Mouse (Mus musculus) cortical plate, adult 2 months (tissue): ENCODE measurements around the gene Fasl.

Source experiments
- CTCF ChIP-seq: fragments of 200-500 bp; IDR thresholded peaks from 2 replicates; pipeline ENCODE4 v1.5.1; 2011; ENCODE audit warnings: mild to moderate bottlenecking, control low read depth, low read length; ENCODE audit not compliant: insufficient read depth; ENCODE audit errors: extremely low read depth
- POLR2A ChIP-seq: fragments of 200-500 bp; IDR thresholded peaks from 2 replicates; pipeline ENCODE4 v1.6.1; 2011; ENCODE audit warnings: mild to moderate bottlenecking, low read length, control low read depth; ENCODE audit not compliant: insufficient read depth; ENCODE audit errors: extremely low read depth

DNA sequence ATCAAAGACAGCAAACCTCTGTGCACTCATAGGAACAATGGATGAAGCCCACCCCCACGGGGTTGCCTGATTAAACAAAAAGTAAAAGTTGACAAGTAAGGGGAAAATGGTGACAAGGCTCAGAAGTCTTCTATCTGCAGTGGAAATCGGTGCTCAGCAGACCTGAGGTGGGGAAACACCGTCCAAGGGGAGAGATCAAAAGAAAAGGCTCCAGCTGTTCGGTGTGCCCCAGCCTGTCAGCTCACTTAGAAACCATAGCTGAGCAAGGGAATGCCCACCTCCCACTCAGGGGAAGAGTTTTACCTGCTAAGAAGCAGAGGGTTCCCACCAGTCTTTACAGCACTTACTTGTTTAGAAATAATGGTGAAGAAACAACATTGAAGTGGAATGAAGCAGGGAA lies 26.7 kb downstream of the Fasl start:
- TF ChIP-seq CTCF (no peak), POLR2A (no peak)
